Mouse (Mus musculus): Measurements from ENCODE around the gene Copg2.

The Copg2 gene

DNA sequence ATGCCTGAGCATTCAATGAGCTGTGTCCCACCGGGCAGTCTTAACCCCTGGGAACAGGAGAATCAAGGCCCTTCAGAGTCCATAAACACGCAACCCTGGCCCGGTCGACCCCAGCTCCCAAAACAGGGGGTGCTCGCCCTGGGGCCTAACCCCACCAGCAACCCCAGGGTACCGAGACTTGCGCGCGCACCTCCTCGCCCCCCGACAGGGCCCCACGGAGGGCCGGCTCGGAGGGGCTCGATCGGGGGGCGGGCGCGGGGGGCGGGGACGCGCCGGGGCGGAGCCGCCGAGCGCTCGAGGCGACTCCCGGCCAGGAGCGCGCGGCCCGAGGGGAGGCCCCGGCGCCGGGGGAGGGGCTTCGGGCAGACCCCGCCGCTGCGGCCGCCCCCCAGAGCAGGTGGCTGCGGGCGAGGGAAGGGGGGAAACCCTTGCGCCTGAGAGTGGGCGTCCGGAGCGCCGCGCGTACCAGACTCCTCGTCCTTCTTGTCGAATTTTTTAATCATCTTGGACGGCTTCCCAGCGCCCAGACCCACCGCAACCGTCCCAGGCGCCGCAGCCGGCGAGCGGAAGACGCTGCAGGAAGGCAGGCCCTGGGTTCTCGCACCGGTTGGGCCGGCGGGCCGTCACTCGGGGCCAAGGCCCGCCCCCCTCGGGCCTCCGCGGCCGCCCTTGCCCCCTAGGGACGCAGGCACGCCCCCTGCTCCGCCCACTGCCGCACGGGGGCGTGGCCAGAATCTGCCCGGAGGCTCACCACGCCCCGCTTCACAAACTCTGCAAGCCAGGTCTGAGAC, at the start of gene Copg2:
Gene Copg2 (minus strand): TSS at position 600 of the 791 bp plus-strand sequence.
- peak; percentile 93 to 98 for DNase-seq

DNA sequence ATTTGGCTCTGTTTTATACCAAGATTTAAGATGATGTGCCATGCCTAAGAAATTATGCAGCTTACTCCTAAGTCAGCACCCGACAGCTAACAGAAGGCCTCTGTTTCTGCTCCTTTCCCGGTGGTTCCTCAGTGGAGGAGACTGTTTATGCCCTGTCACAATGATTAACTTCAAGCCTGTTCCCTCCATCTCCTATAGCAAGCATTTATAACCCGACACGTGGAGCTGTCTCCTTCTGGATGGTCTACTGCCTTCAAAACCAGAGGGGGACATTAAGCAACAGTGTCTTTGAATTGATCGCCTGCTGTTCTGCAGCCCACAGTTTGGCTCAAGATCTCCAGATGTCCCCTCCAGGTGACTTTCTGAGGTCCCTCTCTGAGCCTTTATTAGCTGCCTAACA, 42.7 kb upstream of the Copg2 start:
- DNase-seq, result no peak

DNA sequence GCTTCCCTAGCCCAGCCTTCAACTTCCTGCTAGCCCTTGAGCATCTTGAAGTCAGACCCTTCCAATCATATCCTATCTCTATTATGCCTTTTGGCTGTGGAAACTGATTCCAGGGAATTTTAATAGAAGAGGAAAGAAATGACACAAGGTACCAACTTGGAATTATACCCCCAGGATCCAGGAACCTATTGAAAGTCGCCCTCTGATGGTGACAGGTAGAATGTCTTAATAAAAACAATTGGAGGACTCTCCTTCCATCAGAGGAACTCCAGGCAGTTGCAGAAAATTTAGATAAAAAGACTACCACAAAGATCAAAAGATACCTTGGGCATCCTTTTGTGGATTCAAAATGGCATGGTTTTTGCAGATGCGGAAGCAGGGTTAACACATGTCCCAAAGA, 26.2 kb upstream of the Copg2 start:
- no peak for DNase-seq

DNA sequence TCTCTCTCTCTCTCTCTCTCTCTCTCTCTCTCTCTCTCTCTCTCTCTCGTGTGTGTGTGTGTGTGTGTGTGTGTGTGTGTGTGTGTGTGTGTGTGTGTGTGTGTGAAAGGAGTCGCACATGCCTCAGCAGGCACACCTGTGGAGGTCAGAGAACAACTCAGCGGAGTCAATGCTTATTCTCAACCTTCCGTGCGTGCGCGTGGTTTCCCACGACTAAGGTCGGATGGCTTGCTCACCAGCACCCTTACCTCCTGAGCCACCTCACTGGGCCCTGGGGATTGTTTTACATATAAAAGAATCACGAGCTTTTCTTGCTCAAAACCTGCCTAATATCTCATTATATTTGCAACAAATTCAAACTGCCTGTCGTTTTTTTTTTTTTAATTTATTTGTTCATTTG, 25.2 kb upstream of the Copg2 start:
- DNase-seq, result no peak

DNA sequence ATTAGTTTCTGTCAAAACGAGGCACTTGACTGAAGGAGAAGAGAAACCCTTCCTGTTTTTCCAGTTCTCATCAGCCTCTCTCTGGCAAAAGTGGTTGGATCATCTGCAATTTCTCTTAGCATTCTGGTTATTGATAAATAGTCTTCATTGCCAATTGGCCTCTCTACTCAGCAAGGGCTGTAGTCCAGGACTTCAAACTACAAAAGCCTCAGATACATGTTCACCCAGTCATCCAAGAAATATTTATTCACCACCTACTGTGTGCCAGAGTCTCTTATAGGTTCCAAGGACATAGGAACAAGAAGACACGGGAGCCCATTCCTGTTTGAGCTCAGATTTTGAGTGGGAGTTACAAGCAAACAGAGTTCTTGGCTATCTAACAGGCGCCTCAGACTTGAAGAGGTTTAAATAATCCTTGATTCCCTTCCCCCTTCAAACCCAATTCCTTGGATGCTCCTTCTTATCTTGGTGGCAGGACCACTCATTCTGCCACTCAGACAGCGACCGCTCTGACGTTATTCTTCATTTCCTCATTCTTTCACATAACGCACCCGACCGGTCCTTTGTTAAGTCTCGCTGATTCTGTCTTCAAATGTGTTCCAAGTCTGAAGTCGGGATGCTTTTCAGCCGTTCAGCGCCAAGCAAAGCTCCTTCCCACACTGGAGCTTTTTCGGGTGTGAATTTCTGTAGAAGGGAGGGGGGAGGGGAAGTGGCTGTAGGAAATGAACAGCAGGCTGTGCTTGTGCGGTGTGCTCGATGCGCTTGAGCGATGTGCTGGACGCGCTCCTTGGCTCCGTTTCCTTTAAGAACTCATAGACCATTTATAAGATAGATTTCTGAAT, 24.5 kb upstream of the Copg2 start:
- DNase-seq, result peak; percentile 6 to 51

DNA sequence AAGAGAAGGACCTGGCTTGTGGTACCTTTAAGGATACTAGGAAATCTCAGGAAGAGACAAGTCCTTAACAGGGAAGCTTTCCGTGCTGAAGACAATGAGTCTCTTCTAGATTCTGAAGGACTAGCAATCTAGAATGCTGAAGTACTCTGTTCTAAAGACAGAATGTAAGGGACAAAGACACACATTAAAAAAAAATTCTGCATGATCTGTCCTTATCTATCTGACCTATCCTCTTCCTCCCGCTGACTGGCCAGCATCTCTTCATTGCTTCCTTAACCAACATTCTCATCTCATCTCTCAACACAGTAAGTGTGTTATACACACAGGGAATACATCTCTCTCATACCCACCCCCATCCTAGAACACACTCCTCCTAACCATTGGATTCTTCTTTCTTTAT, 18.9 kb upstream of the Copg2 start, which contains the start of gene Tsga13:
Gene Tsga13 (minus strand): TSS at position 101 of the 400 bp plus-strand sequence.
- DNase-seq, result no peak

DNA sequence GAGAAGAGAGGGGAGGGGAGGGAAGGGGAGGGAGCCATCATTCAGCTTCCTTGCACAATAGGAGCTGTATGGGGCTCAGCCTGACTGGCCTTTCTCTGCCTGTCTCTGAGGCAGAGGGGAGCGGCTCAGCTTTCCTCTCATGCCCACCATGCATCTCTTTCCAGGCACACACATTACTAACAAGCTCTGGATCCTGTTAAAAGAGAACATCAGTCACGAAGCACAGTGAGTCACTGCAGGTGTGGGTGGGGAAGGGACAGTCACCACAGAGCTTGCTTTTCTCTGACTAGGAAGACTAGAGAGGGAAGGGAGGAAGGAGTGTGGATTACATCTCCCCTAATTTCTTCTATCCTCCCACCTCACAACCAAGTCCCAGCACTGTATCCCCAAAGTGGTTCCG, 11.4 kb upstream of the Copg2 start:
- no peak for DNase-seq

DNA sequence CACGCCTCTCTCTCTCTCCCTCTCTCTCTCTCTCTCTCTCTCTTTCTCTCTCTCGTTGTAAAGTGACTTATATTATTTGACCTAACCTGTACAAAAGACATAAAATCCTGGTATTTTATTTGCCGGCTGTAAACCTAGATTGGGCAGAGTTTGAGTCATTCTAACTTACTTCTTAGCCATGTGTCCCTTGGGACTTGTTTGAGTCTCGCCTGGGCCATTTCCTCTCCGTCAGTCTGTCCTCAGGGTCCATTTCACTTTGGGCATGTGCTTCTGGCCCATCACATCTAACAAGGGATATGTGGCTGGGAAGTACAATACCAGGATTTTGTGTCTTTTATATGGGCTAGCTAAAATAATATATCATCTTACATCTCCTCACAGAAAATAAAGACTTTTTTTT, 8.3 kb upstream of the Copg2 start:
- no peak for DNase-seq

DNA sequence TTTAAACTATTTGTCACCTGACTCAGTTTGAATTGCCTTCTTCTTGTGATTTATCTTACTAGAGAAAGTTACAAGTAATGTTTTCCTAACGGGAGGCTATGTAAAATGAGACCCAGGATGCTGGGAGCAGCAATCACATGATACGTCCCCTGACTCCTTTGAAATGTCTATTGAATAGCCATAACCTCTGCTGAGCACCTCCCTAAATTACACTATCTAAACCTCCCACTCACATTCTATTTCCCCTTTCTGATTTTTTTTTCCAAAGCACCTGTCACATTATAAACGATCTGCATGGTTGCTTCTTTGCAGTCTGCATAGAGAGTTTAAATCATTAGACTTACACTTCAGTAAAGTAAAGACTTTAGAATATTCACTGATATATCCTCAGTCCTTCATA, 7.4 kb upstream of the Copg2 start:
- no peak for DNase-seq

DNA sequence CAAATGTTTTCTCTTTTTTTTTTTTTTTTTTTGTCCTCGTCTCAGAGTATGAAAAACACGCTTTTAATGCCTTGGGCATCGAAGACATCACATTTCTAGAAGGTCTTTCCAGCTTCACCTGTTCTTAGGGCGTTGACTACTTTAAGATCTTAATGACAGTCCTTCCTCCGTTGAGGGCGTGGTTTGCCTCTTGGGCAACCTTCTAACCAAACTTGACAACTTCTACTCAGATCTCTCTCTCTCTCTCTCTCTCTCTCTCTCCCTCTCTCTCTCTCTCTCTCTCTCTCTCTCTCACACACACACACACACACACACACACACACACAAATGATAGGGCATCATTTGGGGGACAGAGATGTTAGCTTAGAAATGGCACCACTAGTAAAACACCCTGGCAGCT, 926 bp upstream of the Copg2 start:
- no peak for DNase-seq

DNA sequence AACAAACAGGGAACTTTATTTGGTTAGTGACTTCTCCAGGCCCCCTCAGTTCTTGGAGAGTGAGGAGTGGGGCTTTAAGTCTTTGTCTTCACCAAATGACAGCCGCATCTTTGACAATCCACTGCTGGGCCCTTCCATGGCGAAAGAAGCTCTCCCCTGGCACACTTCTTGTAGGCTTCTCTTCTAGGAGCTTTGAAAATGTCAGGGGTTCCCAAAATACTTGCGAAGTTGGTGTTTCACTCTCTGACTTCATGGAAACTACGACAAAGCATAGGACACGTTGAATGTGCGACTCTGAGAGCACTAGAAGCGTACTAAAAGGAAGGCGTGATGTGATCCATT, 363 bp upstream of the Copg2 start:
- no peak for DNase-seq

DNA sequence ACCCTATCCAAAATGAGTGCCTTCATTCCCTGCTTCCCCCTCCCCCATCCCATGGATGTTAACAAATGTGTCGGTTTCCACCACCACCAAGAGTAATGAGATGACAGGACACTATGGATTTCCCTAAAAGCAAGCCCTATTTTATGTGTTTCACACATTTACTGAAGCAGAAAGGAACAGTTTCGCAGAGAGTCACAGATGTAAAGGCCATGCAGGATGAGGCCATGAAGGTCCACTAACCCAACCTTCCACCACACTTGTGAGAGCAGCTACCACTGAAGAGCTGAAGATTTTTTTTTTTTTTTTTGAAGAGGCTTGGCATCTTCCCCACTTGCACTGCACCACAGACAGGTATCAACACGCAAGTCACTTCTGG, 787 bp downstream of the Copg2 start:
- peak in 1 of 2 experiments; percentile 4 for DNase-seq

DNA sequence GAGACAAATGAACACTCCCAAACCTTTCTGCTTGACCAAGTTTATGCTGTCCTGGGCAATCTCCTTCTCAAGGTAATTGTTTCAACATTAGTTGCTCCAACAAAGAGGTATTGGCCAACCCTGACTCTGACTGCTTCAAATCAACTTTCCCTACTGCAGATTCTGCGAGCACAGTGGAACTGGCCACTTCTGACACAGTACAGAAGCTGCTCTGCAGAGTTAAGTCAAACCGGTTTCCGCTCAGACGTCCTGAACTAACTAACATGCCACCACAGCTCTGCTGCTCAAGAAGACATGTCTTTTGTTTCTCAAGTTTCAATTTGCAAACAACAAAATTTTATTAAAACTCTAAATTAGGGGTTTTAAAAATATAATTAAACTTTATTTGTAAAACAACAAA, 3.5 kb downstream of the Copg2 start:
- no peak for DNase-seq

DNA sequence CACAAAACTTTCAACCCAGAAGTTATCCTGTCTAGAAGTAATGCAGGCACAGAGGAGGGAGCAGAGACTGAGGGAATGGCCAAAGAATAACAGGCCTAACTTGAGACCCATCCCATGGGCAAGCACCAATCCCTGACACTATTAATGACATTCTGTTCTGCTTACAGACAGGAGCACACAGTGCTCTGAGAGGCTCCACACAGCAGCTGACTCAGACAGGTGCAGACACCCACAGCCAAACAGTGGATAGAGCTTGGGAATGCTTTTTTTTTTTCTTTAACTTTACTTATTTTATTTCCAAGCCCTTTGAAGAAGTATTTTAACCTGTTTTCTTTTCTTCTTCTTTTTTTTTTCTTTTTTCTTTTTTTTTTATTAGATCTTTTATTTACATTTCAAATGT, 4.8 kb downstream of the Copg2 start:
- no peak for DNase-seq

DNA sequence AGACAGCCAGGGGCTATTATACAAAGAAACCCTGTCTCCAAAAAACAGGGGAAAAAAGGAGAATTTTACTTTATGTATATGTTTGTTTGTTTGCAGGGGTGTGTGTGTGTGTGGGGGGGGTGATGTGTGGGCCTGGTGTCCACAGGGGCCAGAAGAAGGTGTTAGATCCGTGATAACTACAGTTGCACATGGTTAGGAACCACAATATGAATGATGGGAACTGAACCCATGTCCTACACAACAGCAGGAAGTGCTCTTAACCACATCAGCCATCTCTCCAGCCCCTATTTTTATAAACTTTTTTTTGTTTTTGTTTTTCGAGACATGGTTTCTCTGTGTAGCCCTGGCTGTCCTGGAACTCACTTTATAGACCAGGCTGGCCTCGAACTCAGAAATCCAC, 11.7 kb downstream of the Copg2 start:
- DNase-seq, result no peak

DNA sequence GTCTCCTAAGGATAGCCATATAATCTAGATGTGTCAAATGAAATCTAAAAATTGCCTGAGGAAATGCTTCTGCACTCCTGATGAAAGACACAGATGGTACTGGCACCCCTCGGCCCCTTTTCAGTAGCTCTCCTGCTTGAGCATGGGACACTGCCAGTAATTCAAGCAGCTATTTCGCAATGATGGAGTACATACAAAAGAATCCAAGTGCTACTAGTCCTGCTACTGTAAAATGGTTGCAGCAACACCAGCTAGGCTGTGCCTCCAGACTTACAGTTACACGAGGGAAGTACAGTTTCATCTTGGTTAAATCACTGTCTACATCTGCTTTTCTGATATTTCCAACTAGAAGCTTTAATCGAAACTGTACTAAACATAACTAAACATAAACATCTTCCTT, 13.1 kb downstream of the Copg2 start:
- no peak for DNase-seq

DNA sequence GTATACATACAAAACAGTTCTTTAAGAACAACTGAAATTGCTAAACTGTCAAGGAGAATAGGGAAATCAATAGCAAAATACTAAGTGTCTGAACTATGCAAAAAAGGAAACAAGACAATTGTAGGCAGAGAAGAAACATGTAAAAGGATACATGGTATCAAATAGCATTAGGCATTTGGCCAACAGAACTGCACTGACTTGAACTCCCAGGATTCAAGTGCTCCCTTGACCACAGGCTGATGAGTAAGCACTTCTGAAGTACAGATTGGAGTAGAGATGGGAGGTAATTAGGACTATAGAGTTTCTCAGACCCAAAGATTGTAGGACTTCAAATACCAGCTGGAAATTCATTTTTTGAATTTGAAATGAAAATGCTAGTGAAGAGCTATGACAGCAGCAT, 19.9 kb downstream of the Copg2 start:
- DNase-seq, result no peak

DNA sequence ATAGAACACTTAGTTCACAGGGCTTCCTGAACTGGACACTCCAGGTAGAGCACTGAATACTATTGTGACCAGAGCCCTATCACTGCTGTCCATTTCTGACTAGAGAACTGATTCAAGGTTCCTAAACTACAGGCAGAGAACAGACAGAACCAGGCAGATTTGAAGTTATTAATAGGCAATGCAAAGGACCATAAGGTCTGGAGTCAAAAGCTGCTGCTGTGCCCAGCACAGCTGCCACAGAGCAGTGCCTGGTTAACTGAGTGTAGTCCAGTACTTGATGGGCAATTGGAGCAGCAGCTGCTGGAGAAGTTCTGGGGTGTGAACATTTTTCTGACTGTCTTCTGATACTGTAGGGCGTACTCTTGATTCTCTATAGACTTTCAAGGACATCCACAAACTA, 30.1 kb downstream of the Copg2 start:
- no peak for DNase-seq

DNA sequence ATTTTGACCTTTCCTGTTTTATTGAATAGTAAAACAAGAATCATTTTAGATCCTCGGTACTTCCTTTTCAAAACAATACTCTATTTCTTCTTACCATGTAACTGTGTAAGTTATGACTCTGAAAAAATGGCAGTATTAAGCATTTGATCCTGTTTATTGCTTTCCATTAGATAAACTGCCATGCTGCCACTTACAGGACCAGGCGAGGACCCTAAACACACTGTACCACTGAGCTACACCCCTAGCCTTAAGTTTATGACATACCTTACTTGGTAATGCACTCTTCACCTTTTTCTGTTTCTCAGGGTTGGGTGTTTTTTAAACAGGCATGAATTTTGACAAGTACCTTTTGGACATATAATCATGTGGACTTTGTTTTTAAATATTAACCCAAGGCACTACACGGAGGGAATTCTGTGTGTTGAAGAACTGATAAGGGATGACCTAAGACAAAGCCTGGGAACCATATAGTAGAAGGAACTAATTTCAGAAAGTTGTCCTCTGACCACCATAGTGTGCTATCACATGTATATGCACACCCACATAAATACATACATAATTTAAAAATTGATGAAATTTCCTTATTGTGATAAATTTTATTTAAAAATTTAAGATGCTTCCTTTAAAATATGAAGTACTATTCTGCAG, 31.4 kb downstream of the Copg2 start:
- DNase-seq, result no peak

DNA sequence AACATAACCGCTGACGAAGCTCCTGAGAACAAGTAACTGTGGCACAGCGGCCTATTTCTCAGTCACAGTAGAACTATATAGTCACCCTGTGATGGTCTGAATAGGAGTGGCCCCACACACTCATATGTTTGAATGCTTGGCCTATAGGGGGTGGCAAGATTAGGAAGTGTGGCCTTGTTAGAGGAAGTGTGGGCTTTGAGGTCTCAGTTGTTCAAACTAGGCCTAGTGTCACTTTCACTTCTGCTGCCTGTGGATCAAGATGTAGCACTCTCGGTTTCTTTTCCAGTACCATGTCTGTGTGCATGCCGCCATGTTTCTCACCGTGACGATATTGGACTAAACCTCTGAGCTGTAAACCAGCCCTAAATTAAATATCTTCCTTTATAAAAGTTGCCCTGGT, 40.6 kb downstream of the Copg2 start:
- no peak for DNase-seq

DNA sequence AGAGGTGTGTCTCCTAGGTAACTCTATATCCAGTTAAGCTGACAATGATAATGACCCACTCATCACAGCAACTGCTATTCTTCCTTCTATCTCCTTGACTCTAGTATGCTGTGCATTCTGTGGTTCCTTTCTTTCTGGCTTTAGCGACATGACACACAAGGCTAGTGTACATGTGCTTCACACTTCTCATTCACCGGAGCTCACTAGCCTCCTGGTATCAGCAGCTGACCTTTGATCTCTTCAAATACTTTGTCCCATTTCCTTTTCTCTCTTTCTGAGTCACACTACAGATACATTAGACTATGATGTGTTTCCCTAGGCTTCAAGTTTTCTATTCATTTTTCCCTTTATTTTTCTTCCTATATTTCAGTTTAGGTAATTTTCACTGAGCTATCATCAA, 41.4 kb downstream of the Copg2 start:
- DNase-seq, result no peak

DNA sequence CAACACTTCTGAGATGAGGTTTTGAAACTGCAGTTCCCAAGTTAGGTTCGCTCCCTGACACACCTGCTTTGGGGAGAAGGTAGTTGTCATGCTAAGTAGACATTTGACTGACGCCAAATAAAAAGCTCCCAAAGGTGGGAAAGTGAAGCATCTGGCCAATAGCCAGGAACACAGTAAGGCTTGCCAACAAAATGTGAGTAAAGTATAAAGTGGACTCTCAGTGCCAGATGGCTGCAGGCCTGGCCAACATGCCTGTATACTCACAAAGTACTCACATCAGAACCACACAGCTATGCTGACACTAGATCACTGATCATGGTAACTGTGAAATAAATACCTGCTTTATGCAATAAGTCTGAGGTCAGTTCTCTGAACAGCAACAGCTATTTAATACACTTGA, 46.8 kb downstream of the Copg2 start:
- DNase-seq, result peak in 1 of 2 experiments; percentile 5

DNA sequence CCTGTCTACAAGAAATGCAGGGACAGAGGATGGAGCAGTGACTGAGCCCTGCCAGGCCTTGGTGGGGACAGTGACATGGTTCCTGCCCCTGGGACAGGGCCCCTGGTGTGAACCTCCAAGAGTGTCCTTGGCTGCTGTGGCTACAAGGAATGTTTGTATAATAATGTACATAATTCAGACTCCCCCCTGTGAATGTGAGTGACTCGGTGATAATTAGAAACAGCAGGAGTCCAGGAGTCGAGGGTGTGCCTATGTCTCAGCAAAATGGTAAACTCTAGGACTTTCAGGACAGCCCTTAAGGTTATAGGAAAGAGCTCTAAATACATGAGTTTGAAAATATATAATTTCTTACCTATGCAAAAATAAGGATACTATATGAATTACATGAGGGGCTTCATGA, 64.4 kb downstream of the Copg2 start:
- DNase-seq, result no peak

DNA sequence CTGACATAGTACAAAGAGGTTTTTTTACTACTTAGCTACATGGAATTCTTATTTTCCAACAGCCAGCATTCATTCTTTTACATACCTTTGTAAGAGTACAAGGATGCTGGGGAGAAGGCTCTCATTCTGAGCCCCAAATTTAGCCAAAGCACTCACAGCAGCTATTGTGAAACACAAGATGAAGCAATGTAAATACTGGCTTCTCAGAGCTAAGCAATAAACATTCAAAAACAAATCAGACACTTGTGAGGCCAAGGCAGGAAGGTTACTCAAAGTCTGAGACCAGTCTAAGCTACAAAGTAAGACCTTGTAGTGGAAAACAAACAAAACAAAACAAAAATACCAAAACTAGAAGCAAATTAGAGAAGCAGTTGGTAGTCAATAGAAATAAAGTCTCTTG, 83.0 kb downstream of the Copg2 start:
- DNase-seq, result no peak
